Mouse (Mus musculus): ENCODE results near the gene Gstt1.

GRCm38 (mm10) chr10:75828500-75828931 lies 30.1 kb upstream of the Gstt1 start:
- TF ChIP-seq CTCF (IDR thresholded peaks at IDR 0.05; ENCODE audit: low read depth): no peak
- TF ChIP-seq EP300 (IDR thresholded peaks at IDR 0.05; ENCODE audit: low read depth): no peak

Data from liver, postnatal 0 days (tissue).